Mouse (Mus musculus) ES-E14 (cell line): ENCODE results near the gene Zfp341. TPM values are rescaled to one million over a fixed set of nuclear protein-coding genes. Genes with fewer than 3 reads are reported as not detected.

Experiments used
- DNase-seq: peaks from one replicate; pipeline ENCODE4 v3.0.0-alpha.2; 2013; ENCODE audit warnings: low read depth, low spot score
- H3K27ac ChIP-seq: 2 replicates; pipeline ENCODE4 v1.5.1; 2012; ENCODE audit warnings: low read depth, mild to moderate bottlenecking, low read length, moderate library complexity, mixed read lengths; ENCODE audit not compliant: poor library complexity, insufficient read depth, severe bottlenecking
- H3K36me3 ChIP-seq: 2 replicates; pipeline ENCODE4 v1.6.1; 2012; ENCODE audit warnings: mild to moderate bottlenecking, low read length, moderate library complexity, mixed read lengths; ENCODE audit not compliant: control insufficient read depth, poor library complexity, insufficient read depth, severe bottlenecking
- H3K4me1 ChIP-seq, 2 experiments: fragments of 150-350 bp in 1 of 2; sonication (generic) in 1 of 2; 2 replicates each; pipeline ENCODE4 v1.6.1; 2012; ENCODE audit warnings: low read length in 2 of 2, mild to moderate bottlenecking in 1 of 2, mixed read lengths in 1 of 2; ENCODE audit not compliant: control insufficient read depth in 2 of 2, insufficient read depth in 2 of 2, poor library complexity in 1 of 2
- H3K4me3 ChIP-seq, 2 experiments: fragments of 150-350 bp in 1 of 2; sonication (generic) in 1 of 2; 2 replicates each; pipeline ENCODE4 v1.5.1; 2012; ENCODE audit warnings: low read length in 2 of 2, low read depth in 1 of 2, mild to moderate bottlenecking in 1 of 2, mixed read lengths in 1 of 2; ENCODE audit not compliant: insufficient read depth in 1 of 2, poor library complexity in 1 of 2, severe bottlenecking in 1 of 2
- H3K9ac ChIP-seq: 2 replicates; pipeline ENCODE4 v1.6.1; 2012; ENCODE audit warnings: low read depth, mild to moderate bottlenecking, low read length, mixed read lengths; ENCODE audit not compliant: poor library complexity, insufficient read depth, severe bottlenecking
- H3K9me3 ChIP-seq: fragments of 150-350 bp; sonication (generic); 2 replicates; pipeline ENCODE4 v1.6.1; 2012; ENCODE audit warnings: low read depth, mild to moderate bottlenecking, low read length; ENCODE audit not compliant: control insufficient read depth, insufficient read depth
- CHD2 ChIP-seq: IDR thresholded peaks from 2 replicates; pipeline ENCODE4 v1.6.1; 2014; ENCODE audit warnings: mild to moderate bottlenecking, low read depth, low read length, inconsistent platforms
- HCFC1 ChIP-seq: IDR thresholded peaks from 2 replicates; pipeline ENCODE4 v1.6.1; 2012; ENCODE audit warnings: low read length, inconsistent platforms, borderline replicate concordance; ENCODE audit not compliant: insufficient read depth
- MAFK ChIP-seq: IDR thresholded peaks from 2 replicates; pipeline ENCODE4 v1.6.1; 2014; ENCODE audit warnings: mild to moderate bottlenecking, low read depth, low read length, inconsistent platforms; ENCODE audit not compliant: insufficient read depth
- ZC3H11A ChIP-seq: IDR thresholded peaks from 2 replicates; pipeline ENCODE4 v1.6.1; 2012; ENCODE audit warnings: low read depth, mild to moderate bottlenecking, inconsistent platforms, low read length, borderline replicate concordance
- ZNF384 ChIP-seq: IDR thresholded peaks from 2 replicates; pipeline ENCODE4 v1.6.1; 2012; ENCODE audit warnings: low read depth, low read length, inconsistent platforms
- in situ Hi-C, 2 experiments: fragments of 600-800 bp; cut with MboI; formaldehyde crosslinking; loops; one replicate each; pipeline ENCODE4 v1.15.1; 2025; ENCODE audit warnings: low sequenced_read_pairs in 2 of 2, inconsistent platforms in 1 of 2; ENCODE audit not compliant: unreplicated experiment in 2 of 2
- total RNA-seq: library from RNA; depleted of rRNA; stranded (reverse); fragments of 300-350 nt; gene quantifications from 2 replicates; pipeline ENCODE4 v1.2.3, GENCODE M21; 2012

Gene Zfp341
- total RNA-seq, 1 experiment, result 3.2 TPM

DNA sequence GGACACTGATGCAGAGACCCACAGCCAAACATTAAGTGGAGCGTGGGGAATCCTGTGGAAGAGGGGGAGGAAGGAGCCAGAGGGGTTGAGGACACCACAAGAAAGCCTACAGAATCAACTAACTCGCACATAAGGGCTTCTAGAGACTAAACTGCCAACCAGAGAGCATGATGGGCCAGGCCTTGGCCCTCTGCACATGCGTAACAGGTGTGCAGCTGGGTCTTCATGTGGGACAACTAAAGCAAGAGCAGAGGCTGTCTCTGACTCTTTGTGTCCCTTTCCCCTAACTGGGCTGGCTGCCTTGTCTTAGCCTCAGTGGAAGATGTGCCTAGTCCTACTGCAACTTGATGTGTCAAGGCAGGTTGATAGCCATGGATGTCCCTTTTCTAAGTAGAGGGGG lies 4.0 kb downstream of the Zfp341 start:
- H3K9ac ChIP-seq, result no peak overlapping the region
- in situ Hi-C loops, result no loop called here
- TF ChIP-seq HCFC1, result no peak
- no peak for TF ChIP-seq MAFK
- no peak for TF ChIP-seq CHD2
- TF ChIP-seq ZNF384, result no peak
- no peak for TF ChIP-seq ZC3H11A

DNA sequence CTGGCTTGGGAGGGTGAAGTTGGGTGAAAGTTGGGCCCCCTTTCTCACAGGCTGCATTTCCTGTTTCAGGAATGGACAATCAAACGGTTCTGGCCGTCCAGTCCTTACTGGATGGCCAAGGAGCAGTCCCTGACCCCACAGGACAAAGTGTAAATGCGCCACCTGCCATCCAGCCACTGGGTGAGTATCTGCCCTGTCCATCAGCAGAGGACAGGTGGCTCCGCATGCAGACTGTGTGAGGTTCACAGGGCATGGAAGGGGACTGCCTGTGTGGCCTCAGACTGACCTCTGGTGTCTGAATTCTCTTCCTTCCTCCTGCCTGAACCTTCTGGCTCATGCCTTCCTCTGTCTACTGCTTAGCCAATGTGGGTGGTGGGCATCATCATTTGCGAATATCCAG lies 8.6 kb downstream of the Zfp341 start:
- Histone ChIP-seq H3K4me3 (no peak overlapping the region), H3K27ac (no peak overlapping the region), H3K36me3 (no peaks in the 10 kb centered on the region; the same call in 1 of the 2 replicates), H3K4me1 (no peaks in the 10 kb centered on the region), H3K9ac (no peak overlapping the region), H3K9me3 (no peaks in the 10 kb centered on the region)
- no peak for DNase-seq
- in situ Hi-C loops, result no loop called here
- TF ChIP-seq MAFK (no peak), ZC3H11A (no peak), HCFC1 (no peak), CHD2 (no peak), ZNF384 (no peak)

More for the DNA sequence above, 4.0 kb downstream of the Zfp341 start:
- no peak for DNase-seq
- H3K4me3 ChIP-seq, result no peak overlapping the region
- H3K36me3 ChIP-seq, result no peaks in the 10 kb centered on the region
- H3K27ac ChIP-seq, result no peak overlapping the region
- no peaks in the 10 kb centered on the region for H3K9me3 ChIP-seq
- peaks cover 5 to 6% of the 10 kb centered on the region in 2 experiments; a peak in 3 of 4 replicates for H3K4me1 ChIP-seq

DNA sequence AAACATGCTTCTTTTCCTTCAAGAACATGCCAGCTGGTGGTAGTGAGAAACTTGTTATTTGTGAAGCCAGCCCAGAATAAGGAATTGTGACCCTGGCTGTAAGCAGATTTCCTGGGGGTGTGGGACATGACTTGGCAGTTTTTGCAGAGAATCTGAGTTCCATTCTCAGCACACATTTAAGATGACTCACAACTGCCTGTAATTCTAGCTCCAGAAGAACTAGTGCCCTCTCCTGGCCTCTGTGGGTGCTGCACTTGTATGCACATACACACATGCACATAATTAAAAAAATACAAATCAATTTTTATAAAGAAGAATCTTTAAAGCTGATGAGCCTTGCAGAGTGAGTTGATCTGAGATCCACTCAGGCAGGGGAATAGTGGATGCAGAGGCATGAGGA lies 11.0 kb downstream of the Zfp341 start:
- H3K9ac ChIP-seq, result no peak overlapping the region
- no peak for DNase-seq
- H3K36me3 ChIP-seq, result no peaks in the 10 kb centered on the region; the same call in 1 of the 2 replicates
- TF ChIP-seq CHD2 (no peak), ZNF384 (no peak), MAFK (no peak; the same call in 1 of the 2 replicates), HCFC1 (no peak), ZC3H11A (no peak)
- no peaks in the 10 kb centered on the region for H3K4me1 ChIP-seq
- H3K4me3 ChIP-seq, result no peak overlapping the region
- no peak overlapping the region for H3K27ac ChIP-seq
- in situ Hi-C loops, result no loop called here
- no peaks in the 10 kb centered on the region for H3K9me3 ChIP-seq

DNA sequence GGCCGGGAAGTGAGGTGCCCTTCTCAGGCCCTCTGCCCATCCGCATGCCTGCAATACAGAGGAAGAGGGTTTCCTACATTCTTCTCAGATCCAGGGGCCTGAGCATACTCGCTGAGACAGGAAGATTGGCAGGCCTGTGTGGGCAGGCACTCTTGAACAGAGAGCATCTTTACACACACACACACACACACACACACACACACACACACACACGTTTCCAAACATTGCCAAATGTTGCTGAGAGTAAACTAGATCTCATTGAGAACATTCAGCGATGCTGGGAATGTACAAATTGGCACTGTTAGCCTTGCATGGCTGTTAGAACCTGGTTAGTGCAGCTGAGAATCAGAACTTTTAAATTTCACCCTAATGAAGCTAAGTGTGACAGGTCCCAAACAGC lies 17.4 kb downstream of the Zfp341 start:
- H3K9me3 ChIP-seq, result no peaks in the 10 kb centered on the region

DNA sequence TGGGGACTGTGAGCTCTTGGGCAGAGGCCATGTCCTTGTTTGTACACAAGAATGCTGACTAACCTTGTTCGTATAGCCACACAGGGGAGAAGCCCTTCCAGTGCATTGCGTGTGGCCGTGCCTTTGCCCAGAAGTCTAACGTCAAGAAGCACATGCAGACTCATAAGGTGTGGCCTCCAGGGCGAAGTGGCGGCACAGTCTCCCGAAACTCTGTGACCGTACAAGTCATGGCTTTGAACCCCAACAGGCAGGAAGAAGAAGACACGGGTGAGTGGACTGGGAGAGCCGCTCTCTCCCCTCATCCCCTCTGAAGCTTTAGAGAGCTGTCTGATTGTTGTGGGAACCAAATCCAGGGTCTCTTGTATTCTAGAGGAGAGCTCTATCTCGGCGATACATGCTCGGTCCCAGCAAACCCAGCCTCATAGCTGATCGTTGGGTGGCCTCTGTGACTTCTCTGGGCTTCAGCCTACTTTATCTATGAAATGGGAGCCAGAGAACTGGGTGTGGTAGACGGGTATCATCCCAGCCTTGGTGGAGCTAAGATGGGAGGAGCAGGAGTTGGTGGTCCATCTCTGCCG lies 19.2 kb downstream of the Zfp341 start:
- Histone ChIP-seq H3K9me3 (no peaks in the 10 kb centered on the region), H3K9ac (no peak overlapping the region), H3K4me1 (no peaks in the 10 kb centered on the region; a peak in 1 of 4 replicates), H3K4me3 (no peak overlapping the region), H3K36me3 (peaks cover 2% of the 10 kb centered on the region; the same call in 1 of the 2 replicates), H3K27ac (no peak overlapping the region)
- in situ Hi-C loops, result no loop called here
- no peak for DNase-seq
- TF ChIP-seq MAFK (no peak), HCFC1 (no peak), ZC3H11A (no peak)

More for the DNA sequence above, 17.4 kb downstream of the Zfp341 start:
- Histone ChIP-seq H3K4me1 (no peaks in the 10 kb centered on the region; a peak in 1 of 4 replicates), H3K9ac (no peak overlapping the region), H3K36me3 (peaks cover 2% of the 10 kb centered on the region; the same call in 1 of the 2 replicates), H3K27ac (no peak overlapping the region), H3K4me3 (no peak overlapping the region)
- in situ Hi-C loops, result no loop called here
- no peak for DNase-seq
- TF ChIP-seq ZC3H11A (no peak), HCFC1 (no peak), ZNF384 (no peak), MAFK (no peak), CHD2 (no peak)
